Comparison of ENCODE assay signal across 8 mouse cellular contexts in genomic region chr6:100074672-100075335, GRCm38 (mm10).
DNase-seq lines count a peak whose midpoint lies in the region; ATAC-seq lines count a peak whose summit lies in the region.

No protein-coding gene starts in this region.

- ATAC-seq in inflammation-experienced regulatory T-cells, adult 6 months, result no peak

- DNase-seq in 3134 (ENCODE audit: extremely low read depth, insufficient read length, low spot score), result peak; percentile 52
- peak; percentile 39 to 43 for DNase-seq in adrenal gland, adult 18-20 months (ENCODE audit: low spot score in 2 of 2)
- peak; percentile 38 for DNase-seq in gastrocnemius, postnatal 10 days
- peak; percentile 67 for DNase-seq in kidney, adult 18-20 months
- DNase-seq in lung, postnatal 10 days, result peak; percentile 70
- DNase-seq in spleen, adult 18-20 months, result no peak
- DNase-seq in thymus, postnatal 4 days, result no peak

Comparison
In these comparisons a context has a peak if more than half of its experiments do, and no peak if none do; other contexts are left out.
1. DNase-seq: peak in 3134 (single experiment), adrenal gland, adult 18-20 months (2 of 2), gastrocnemius, postnatal 10 days (single experiment), kidney, adult 18-20 months (single experiment) and lung, postnatal 10 days (single experiment); none in spleen, adult 18-20 months (0 of 2) and thymus, postnatal 4 days (single experiment).